Mouse (Mus musculus): Measurements from ENCODE around the gene Foxq1. TPM values are rescaled to one million over a fixed set of nuclear protein-coding genes. Genes with fewer than 3 reads are reported as not detected.

Foxq1 gene
- 5.0 and 5.8 TPM in 2 replicates for polyA plus RNA-seq (2012; rRNA removed)

DNA sequence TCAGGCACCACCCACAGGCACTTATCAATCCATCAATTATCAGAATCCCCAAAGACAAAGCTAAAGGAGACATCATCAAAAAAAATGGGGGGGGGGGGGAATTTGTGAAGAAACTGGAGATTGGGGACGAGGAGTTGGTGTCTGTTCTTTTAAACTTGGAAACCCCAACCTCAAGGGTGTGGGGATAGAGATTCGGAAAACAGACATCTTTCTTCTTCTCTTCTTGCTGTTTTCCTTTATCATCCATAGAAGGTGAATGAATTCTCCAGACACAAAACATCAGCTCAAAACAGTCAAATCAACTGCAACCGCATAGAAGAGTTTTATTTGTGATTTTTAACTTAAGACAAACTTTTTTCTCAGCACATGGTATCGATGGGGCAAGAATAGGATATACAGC, at the start of gene Foxq1:
Gene Foxq1 (plus strand): TSS at position 301 of the 400 bp plus-strand sequence.
- no peak for DNase-seq (ENCODE audit: low read depth)

GRCm38 (mm10) chr13:31506494-31507167, 49.3 kb upstream of the Foxq1 start:
- no peak for TF ChIP-seq POLR2A (IDR thresholded peaks at IDR 0.05; ENCODE audit: borderline replicate concordance, extremely low read depth, insufficient read depth, insufficient read length, poor library complexity, severe bottlenecking)
- TF ChIP-seq CTCF (IDR thresholded peaks at IDR 0.05; ENCODE audit: borderline replicate concordance, extremely low read depth, insufficient read depth, insufficient read length) = no peak
- DNase-seq (ENCODE audit: low read depth) = no peak

More for the DNA sequence above, at the start of gene Foxq1:
- no peak for TF ChIP-seq CTCF (IDR thresholded peaks at IDR 0.05; ENCODE audit: borderline replicate concordance, extremely low read depth, insufficient read depth, insufficient read length)
- no peak for TF ChIP-seq POLR2A (IDR thresholded peaks at IDR 0.05; ENCODE audit: borderline replicate concordance, extremely low read depth, insufficient read depth, insufficient read length, poor library complexity, severe bottlenecking)

DNA sequence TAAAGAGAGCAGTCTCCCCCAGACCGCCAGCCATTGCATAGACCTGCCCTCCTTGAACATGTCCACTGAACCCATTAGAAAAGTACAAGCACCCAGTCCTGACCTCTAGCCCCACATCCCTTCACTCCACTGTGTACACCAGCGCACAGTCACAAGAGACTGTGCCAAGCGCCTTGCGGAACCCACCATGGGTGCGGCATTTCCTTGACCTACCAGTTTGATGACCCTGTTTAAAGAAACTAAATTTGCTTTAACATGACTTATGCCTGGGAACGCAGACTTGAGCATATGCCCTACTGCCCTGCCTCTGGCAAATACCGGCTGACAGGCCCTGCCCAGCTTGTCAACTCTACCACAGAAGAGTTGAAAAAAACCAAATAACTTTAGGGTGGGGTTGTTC, 40.7 kb upstream of the Foxq1 start:
- no peak for DNase-seq (ENCODE audit: low read depth)
- no peak for TF ChIP-seq POLR2A (IDR thresholded peaks at IDR 0.05; ENCODE audit: borderline replicate concordance, extremely low read depth, insufficient read depth, insufficient read length, poor library complexity, severe bottlenecking)
- no peak for TF ChIP-seq CTCF (IDR thresholded peaks at IDR 0.05; ENCODE audit: borderline replicate concordance, extremely low read depth, insufficient read depth, insufficient read length)

- peak; percentile 64 for DNase-seq (ENCODE audit: low read depth)
- no peak for TF ChIP-seq CTCF (IDR thresholded peaks at IDR 0.05; ENCODE audit: borderline replicate concordance, extremely low read depth, insufficient read depth, insufficient read length)
- TF ChIP-seq POLR2A (IDR thresholded peaks at IDR 0.05; ENCODE audit: borderline replicate concordance, extremely low read depth, insufficient read depth, insufficient read length, poor library complexity, severe bottlenecking) = no peak
Observed at GRCm38 (mm10) chr13:31518411-31518886, 37.5 kb upstream of the Foxq1 start.

DNA sequence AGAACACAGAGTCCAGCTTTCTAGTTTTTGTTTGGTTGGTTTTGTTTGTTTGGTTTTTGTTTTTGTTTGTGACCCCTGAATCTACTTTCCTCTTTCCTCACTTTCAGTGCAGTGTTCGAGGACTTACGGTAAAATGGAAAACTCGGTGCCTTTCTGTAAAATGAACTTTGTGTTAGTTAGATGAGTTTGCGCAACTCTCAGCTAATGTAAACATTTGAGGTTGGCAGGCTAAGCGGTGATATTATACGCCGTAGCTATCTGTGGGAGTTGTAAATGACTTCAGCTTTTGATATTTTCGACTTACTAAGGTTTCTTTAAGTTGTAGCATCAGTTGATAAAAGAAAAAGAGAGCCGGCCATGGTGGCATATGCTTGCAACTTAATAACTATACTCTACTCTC, 37.0 kb upstream of the Foxq1 start:
- no peak for DNase-seq (ENCODE audit: low read depth)
- TF ChIP-seq CTCF (IDR thresholded peaks at IDR 0.05; ENCODE audit: borderline replicate concordance, extremely low read depth, insufficient read depth, insufficient read length) = no peak
- no peak for TF ChIP-seq POLR2A (IDR thresholded peaks at IDR 0.05; ENCODE audit: borderline replicate concordance, extremely low read depth, insufficient read depth, insufficient read length, poor library complexity, severe bottlenecking)

GRCm38 (mm10) chr13:31524976-31525375, 31.0 kb upstream of the Foxq1 start:
- no peak for DNase-seq (ENCODE audit: low read depth)
- TF ChIP-seq POLR2A (IDR thresholded peaks at IDR 0.05; ENCODE audit: borderline replicate concordance, extremely low read depth, insufficient read depth, insufficient read length, poor library complexity, severe bottlenecking) = no peak
- TF ChIP-seq CTCF (IDR thresholded peaks at IDR 0.05; ENCODE audit: borderline replicate concordance, extremely low read depth, insufficient read depth, insufficient read length) = no peak

- DNase-seq (ENCODE audit: low read depth) = no peak
- TF ChIP-seq CTCF (IDR thresholded peaks at IDR 0.05; ENCODE audit: borderline replicate concordance, extremely low read depth, insufficient read depth, insufficient read length) (no peak), POLR2A (IDR thresholded peaks at IDR 0.05; ENCODE audit: borderline replicate concordance, extremely low read depth, insufficient read depth, insufficient read length, poor library complexity, severe bottlenecking) (no peak)
Observed at GRCm38 (mm10) chr13:31531186-31531585, 24.7 kb upstream of the Foxq1 start.

DNA sequence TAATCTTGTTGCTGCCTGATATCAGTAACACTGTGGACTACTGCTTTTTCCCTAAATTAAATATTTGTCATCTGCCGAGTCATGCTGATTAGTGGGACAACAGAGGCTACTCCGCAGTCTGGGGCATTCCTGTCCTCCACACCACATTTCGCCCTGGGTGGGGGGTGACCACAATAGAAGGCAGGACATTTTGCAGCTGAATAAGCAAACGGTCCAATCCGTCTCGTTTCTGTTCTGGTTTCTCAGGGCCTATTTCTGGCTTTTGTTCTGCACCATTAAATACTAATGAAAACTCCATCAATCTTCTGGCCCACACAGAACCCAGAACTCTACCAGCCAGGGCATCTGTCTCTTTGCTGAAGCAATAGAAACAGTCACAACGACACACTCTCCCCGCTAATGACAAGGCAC, 24.3 kb upstream of the Foxq1 start:
- no peak for TF ChIP-seq CTCF (IDR thresholded peaks at IDR 0.05; ENCODE audit: borderline replicate concordance, extremely low read depth, insufficient read depth, insufficient read length)
- TF ChIP-seq POLR2A (IDR thresholded peaks at IDR 0.05; ENCODE audit: borderline replicate concordance, extremely low read depth, insufficient read depth, insufficient read length, poor library complexity, severe bottlenecking) = no peak
- DNase-seq (ENCODE audit: low read depth) = no peak

GRCm38 (mm10) chr13:31534726-31535125, 21.2 kb upstream of the Foxq1 start:
- TF ChIP-seq CTCF (IDR thresholded peaks at IDR 0.05; ENCODE audit: borderline replicate concordance, extremely low read depth, insufficient read depth, insufficient read length) (no peak), POLR2A (IDR thresholded peaks at IDR 0.05; ENCODE audit: borderline replicate concordance, extremely low read depth, insufficient read depth, insufficient read length, poor library complexity, severe bottlenecking) (no peak)
- DNase-seq (ENCODE audit: low read depth) = no peak

DNA sequence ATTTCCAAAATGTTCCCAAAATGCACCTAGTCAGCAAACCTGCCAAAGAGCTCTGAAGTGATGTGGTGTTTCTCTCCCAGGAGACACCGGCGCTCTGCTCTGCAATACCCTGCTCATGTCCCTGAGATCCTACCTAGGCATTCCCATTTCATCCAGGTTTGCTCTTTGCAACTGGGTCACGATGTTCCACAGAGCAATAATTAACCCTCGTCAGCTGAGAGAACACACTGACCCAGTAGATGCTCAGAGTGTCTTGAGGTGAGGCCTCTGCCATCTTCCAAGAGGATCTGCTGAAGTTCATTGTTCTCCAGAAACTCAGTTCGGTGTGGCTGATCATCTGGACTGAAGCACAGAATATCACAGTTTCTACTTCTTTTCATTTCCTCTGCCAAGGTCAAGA, 12.9 kb upstream of the Foxq1 start:
- TF ChIP-seq CTCF (IDR thresholded peaks at IDR 0.05; ENCODE audit: borderline replicate concordance, extremely low read depth, insufficient read depth, insufficient read length) = no peak
- no peak for TF ChIP-seq POLR2A (IDR thresholded peaks at IDR 0.05; ENCODE audit: borderline replicate concordance, extremely low read depth, insufficient read depth, insufficient read length, poor library complexity, severe bottlenecking)
- DNase-seq (ENCODE audit: low read depth) = no peak

- DNase-seq (ENCODE audit: low read depth) = no peak
- TF ChIP-seq CTCF (IDR thresholded peaks at IDR 0.05; ENCODE audit: borderline replicate concordance, extremely low read depth, insufficient read depth, insufficient read length) = no peak
Observed at GRCm38 (mm10) chr13:31546784-31547183, 9.2 kb upstream of the Foxq1 start.

- DNase-seq (ENCODE audit: low read depth) = no peak
- no peak for TF ChIP-seq POLR2A (IDR thresholded peaks at IDR 0.05; ENCODE audit: borderline replicate concordance, extremely low read depth, insufficient read depth, insufficient read length, poor library complexity, severe bottlenecking)
- no peak for TF ChIP-seq CTCF (IDR thresholded peaks at IDR 0.05; ENCODE audit: borderline replicate concordance, extremely low read depth, insufficient read depth, insufficient read length)
Observed at GRCm38 (mm10) chr13:31547204-31547603, 8.7 kb upstream of the Foxq1 start.
